Comparison of ENCODE assay signal across 8 mouse cellular contexts in genomic region chr5:31221304-31221945, GRCm38 (mm10). TPM values are rescaled to one million over a fixed set of nuclear protein-coding genes. Genes with fewer than 3 reads are reported as not detected.
DNase-seq lines count a peak whose midpoint lies in the region; ATAC-seq and TF ChIP-seq lines count a peak whose summit lies in the region.

No protein-coding gene starts in this region.

- H3K4me3 ChIP-seq in C2C12 (ENCODE audit: insufficient read depth, poor library complexity, severe bottlenecking): peak overlapping the region; percentile 76
- H3K4me3 ChIP-seq in heart, embryonic 15.5 days: peak overlapping the region; percentile 97
- H3K4me3 ChIP-seq in limb, embryonic 10.5 days: peak overlapping the region; percentile 98
- H3K4me3 ChIP-seq in midbrain, embryonic 16.5 days (ENCODE audit: low read depth, low read length): peak overlapping the region; percentile 99

- peak overlapping the region; percentile 80 for H3K4me2 ChIP-seq in heart, embryonic 15.5 days
- peak overlapping the region; percentile 57 for H3K4me2 ChIP-seq in midbrain, embryonic 16.5 days (ENCODE audit: low read length)

- no peak for ATAC-seq in heart, embryonic 15.5 days (replicated peaks; ENCODE audit: insufficient number of reproducible peaks, insufficient read depth, low FRiP score, low read depth)
- ATAC-seq in midbrain, embryonic 16.5 days: peak; percentile 56

- peaks cover 17% of the 10 kb centered on the region for H3K4me1 ChIP-seq in heart, embryonic 15.5 days (replicated peaks)
- peaks cover 5% of the 10 kb centered on the region; the same call in 1 of the 2 replicates for H3K4me1 ChIP-seq in limb, embryonic 10.5 days
- H3K4me1 ChIP-seq in midbrain, embryonic 16.5 days (ENCODE audit: control insufficient read depth, insufficient read depth, low read length): peaks cover 23% of the 10 kb centered on the region

- DNase-seq in cerebellum, adult 11-12 months: peak; percentile 31
- no peak for DNase-seq in cerebellum, adult 9-11 months
- peak; percentile 75 for DNase-seq in c-Kit-positive CD71-positive TER-119-positive erythroid progenitor cells, embryonic 14.5 days (ENCODE audit: low spot score)
- DNase-seq in limb, embryonic 10.5 days (ENCODE audit: low spot score): peak; percentile 49
- DNase-seq in frontal cortex, postnatal 25 days (ENCODE audit: low spot score in 2 of 2): no peak

- no peaks in the 10 kb centered on the region for H3K27me3 ChIP-seq in C2C12 (ENCODE audit: control insufficient read depth, insufficient read depth, insufficient read length)
- H3K27me3 ChIP-seq in heart, embryonic 15.5 days: no peaks in the 10 kb centered on the region
- H3K27me3 ChIP-seq in limb, embryonic 10.5 days (ENCODE audit: low read depth, poor library complexity, severe bottlenecking): no peaks in the 10 kb centered on the region
- no peaks in the 10 kb centered on the region for H3K27me3 ChIP-seq in midbrain, embryonic 16.5 days (ENCODE audit: control insufficient read depth, insufficient read depth, low read depth, low read length)

- H3K9ac ChIP-seq in heart, embryonic 15.5 days: peak overlapping the region; percentile 96
- peak overlapping the region; percentile 78 for H3K9ac ChIP-seq in midbrain, embryonic 16.5 days (ENCODE audit: low read depth, low read length)

- peak overlapping the region; percentile 64 for H3ac ChIP-seq in C2C12 (ENCODE audit: control insufficient read depth, insufficient read length, low read depth)

- peaks cover 33% of the 10 kb centered on the region for H3K79me3 ChIP-seq in C2C12 (ENCODE audit: low read depth)

- peaks cover 50% of the 10 kb centered on the region for H3K79me2 ChIP-seq in C2C12 (ENCODE audit: control insufficient read depth, insufficient read depth)

- H3K9me3 ChIP-seq in heart, embryonic 15.5 days (replicated peaks): no peaks in the 10 kb centered on the region
- no peaks in the 10 kb centered on the region for H3K9me3 ChIP-seq in limb, embryonic 10.5 days (replicated peaks)
- H3K9me3 ChIP-seq in midbrain, embryonic 16.5 days (replicated peaks; ENCODE audit: control insufficient read depth, low read length, poor library complexity, severe bottlenecking): no peaks in the 10 kb centered on the region

- H3K27ac ChIP-seq in heart, embryonic 15.5 days: peak overlapping the region; percentile 85
- H3K27ac ChIP-seq in limb, embryonic 10.5 days: peak overlapping the region; percentile 96
- H3K27ac ChIP-seq in midbrain, embryonic 16.5 days (ENCODE audit: low read length): peak overlapping the region; percentile 93

- no peak for TF ChIP-seq CTCF in C2C12 (IDR thresholded peaks at IDR 0.05; ENCODE audit: control insufficient read depth, insufficient read depth, insufficient read length)

- peaks cover 3% of the 10 kb centered on the region for H3K36me3 ChIP-seq in C2C12 (ENCODE audit: control insufficient read depth, insufficient read depth)
- no peaks in the 10 kb centered on the region for H3K36me3 ChIP-seq in heart, embryonic 15.5 days
- H3K36me3 ChIP-seq in limb, embryonic 10.5 days: peaks cover 8% of the 10 kb centered on the region; the same call in 1 of the 2 replicates
- no peaks in the 10 kb centered on the region for H3K36me3 ChIP-seq in midbrain, embryonic 16.5 days (ENCODE audit: control insufficient read depth, insufficient read depth, low read length)

- 18% methylated on average over 11 of the region's 11 CpGs for WGBS in heart, embryonic 15.5 days
- 15% methylated on average over 11 of the region's 11 CpGs for WGBS in limb, embryonic 10.5 days
- WGBS in midbrain, embryonic 16.5 days: 9% methylated on average over 11 of the region's 11 CpGs

TF ChIP-seq in C2C12, 6 proteins besides CTCF, POLR2A, EP300 and RAD21:
- TF ChIP-seq MYOD1 (IDR thresholded peaks at IDR 0.05; ENCODE audit: control insufficient read depth, insufficient read length, low read depth) (no peak), FOSL1 (IDR thresholded peaks at IDR 0.05; ENCODE audit: insufficient read depth, low read length, poor library complexity, severe bottlenecking) (no peak), USF1 (IDR thresholded peaks at IDR 0.05; ENCODE audit: low read depth) (no peak), MAX (IDR thresholded peaks at IDR 0.05) (no peak), MYOG (IDR thresholded peaks at IDR 0.05; ENCODE audit: control insufficient read depth, extremely low read depth, insufficient read length) (no peak), CEBPB (IDR thresholded peaks at IDR 0.05; ENCODE audit: low read depth) (no peak)

RNA-seq across cellular contexts. Expression of gene Ppm1g, which starts 0.9 kb away (rescaled TPM):
- polyA plus RNA-seq in C2C12 (2012; fragmentation: generic; extraction: Trizol): 159 TPM
- 81.4 and 103 TPM in 2 replicates for polyA plus RNA-seq in heart, embryonic 15.5 days (2015; fragmentation: Nextera tagmentation; extraction: Ambion mirVana)
- polyA plus RNA-seq in limb, embryonic 10.5 days (2016; fragmentation: Nextera tagmentation; extraction: Ambion mirVana): 189 and 210 TPM in 2 replicates
- polyA plus RNA-seq in midbrain, embryonic 16.5 days (2015; fragmentation: Nextera tagmentation; extraction: Ambion mirVana): 183 and 186 TPM in 2 replicates

RNA-seq across cellular contexts. Expression of gene Nrbp1, which starts 19.2 kb away (rescaled TPM):
- polyA plus RNA-seq in C2C12 (2012; fragmentation: generic; extraction: Trizol): 59.1 TPM
- polyA plus RNA-seq in heart, embryonic 15.5 days (2015; fragmentation: Nextera tagmentation; extraction: Ambion mirVana): 109 and 131 TPM in 2 replicates
- 118 and 133 TPM in 2 replicates for polyA plus RNA-seq in limb, embryonic 10.5 days (2016; fragmentation: Nextera tagmentation; extraction: Ambion mirVana)
- polyA plus RNA-seq in midbrain, embryonic 16.5 days (2015; fragmentation: Nextera tagmentation; extraction: Ambion mirVana): 156 and 165 TPM in 2 replicates

RNA-seq across cellular contexts. Expression of gene Zfp513, which starts 19.3 kb away (rescaled TPM):
- polyA plus RNA-seq in C2C12 (2012; fragmentation: generic; extraction: Trizol): 20.9 TPM
- 5.4 and 8.0 TPM in 2 replicates for polyA plus RNA-seq in heart, embryonic 15.5 days (2015; fragmentation: Nextera tagmentation; extraction: Ambion mirVana)
- polyA plus RNA-seq in limb, embryonic 10.5 days (2016; fragmentation: Nextera tagmentation; extraction: Ambion mirVana): 11.8 and 11.9 TPM in 2 replicates
- 12.6 and 14.3 TPM in 2 replicates for polyA plus RNA-seq in midbrain, embryonic 16.5 days (2015; fragmentation: Nextera tagmentation; extraction: Ambion mirVana)

RNA-seq across cellular contexts. Expression of gene Gm9970, which starts 19.6 kb away (rescaled TPM):
- polyA plus RNA-seq in C2C12 (2012; fragmentation: generic; extraction: Trizol): 0.09 TPM
- 0.25 and 0.28 TPM in 2 replicates for polyA plus RNA-seq in heart, embryonic 15.5 days (2015; fragmentation: Nextera tagmentation; extraction: Ambion mirVana)
- polyA plus RNA-seq in limb, embryonic 10.5 days (2016; fragmentation: Nextera tagmentation; extraction: Ambion mirVana): 0.40 and 0.48 TPM in 2 replicates
- polyA plus RNA-seq in midbrain, embryonic 16.5 days (2015; fragmentation: Nextera tagmentation; extraction: Ambion mirVana): 0.62 and 0.71 TPM in 2 replicates

RNA-seq across cellular contexts. Expression of gene Eif2b4, which starts 28.2 kb away (rescaled TPM):
- 46.8 TPM for polyA plus RNA-seq in C2C12 (2012; fragmentation: generic; extraction: Trizol)
- 51.8 and 64.7 TPM in 2 replicates for polyA plus RNA-seq in heart, embryonic 15.5 days (2015; fragmentation: Nextera tagmentation; extraction: Ambion mirVana)
- 85.7 and 89.6 TPM in 2 replicates for polyA plus RNA-seq in limb, embryonic 10.5 days (2016; fragmentation: Nextera tagmentation; extraction: Ambion mirVana)
- polyA plus RNA-seq in midbrain, embryonic 16.5 days (2015; fragmentation: Nextera tagmentation; extraction: Ambion mirVana): 81.5 and 93.8 TPM in 2 replicates

Comparison
In these comparisons a context has a peak if more than half of its experiments do, and no peak if none do; other contexts are left out.
1. DNase-seq: peak in cerebellum, adult 11-12 months (single experiment), c-Kit-positive CD71-positive TER-119-positive erythroid progenitor cells, embryonic 14.5 days (single experiment) and limb, embryonic 10.5 days (single experiment); none in cerebellum, adult 9-11 months (single experiment) and frontal cortex, postnatal 25 days (0 of 2).
2. Peak in every context shown above with its lines, with median percentiles within 50 percentile points of each other: H3K4me3 ChIP-seq and H3K27ac ChIP-seq.